Mouse (Mus musculus): Measurements from ENCODE around the gene Car14.

GRCm38 (mm10) chr3:95865050-95865449 lies 39.4 kb downstream of the Car14 start:
- TF ChIP-seq GATA1 (IDR thresholded peaks at IDR 0.05; ENCODE audit: borderline replicate concordance, low read length), result no peak
- no peak for TF ChIP-seq FLI1 (IDR thresholded peaks at IDR 0.05; ENCODE audit: low read length)

Data from megakaryocyte, embryonic 14.5 days (primary cell).